Comparison of ENCODE assay signal across 22 mouse cellular contexts in the genomic region with DNA sequence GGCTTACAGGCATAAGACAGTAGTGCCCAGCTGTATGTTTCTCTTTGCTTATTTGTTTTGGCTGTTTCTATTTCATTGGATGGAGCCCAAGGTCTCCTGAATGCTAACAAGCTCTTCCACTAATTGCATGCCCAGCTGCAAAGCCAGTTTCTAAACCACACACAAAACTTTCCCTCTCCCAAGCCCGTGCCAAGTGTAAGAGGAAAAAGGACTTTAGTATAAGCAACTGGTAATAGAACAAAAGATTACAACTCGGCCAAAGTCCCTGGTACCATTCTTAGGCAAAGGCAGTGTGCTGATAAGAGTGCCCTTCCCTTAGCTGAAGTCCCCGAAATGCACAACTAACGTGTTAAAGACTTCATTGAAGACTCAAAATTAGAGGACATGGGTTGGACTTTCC. TPM values are rescaled to one million over a fixed set of nuclear protein-coding genes. Genes with fewer than 3 reads are reported as not detected.
A peak's percentile ranks its signal among the peaks of the same experiment; 100 is the strongest.
DNase-seq lines count a peak whose midpoint lies in the region; ATAC-seq and TF ChIP-seq lines count a peak whose summit lies in the region.
"Had no signal": no experiment of that assay in that cellular context is flagged by ENCODE, and none has a peak within 500 bp of the region (broad histone marks: within the 10 kb centered on the region; RNA-seq: fewer than 3 reads in every experiment).

No protein-coding gene starts in this region.

- peaks cover 20% of the 10 kb centered on the region for H3K4me1 ChIP-seq in heart, postnatal 0 days (ENCODE audit: control insufficient read depth, insufficient read depth)
- peaks cover 44% of the 10 kb centered on the region for H3K4me1 ChIP-seq in intestine, embryonic 16.5 days (ENCODE audit: control insufficient read depth, insufficient read depth, low read length)
- H3K4me1 ChIP-seq: midbrain, embryonic 15.5 days had no signal

- no peak overlapping the region for H3K4me3 ChIP-seq in heart, postnatal 0 days (ENCODE audit: low read depth, low read length)
- no peak overlapping the region for H3K4me3 ChIP-seq in intestine, embryonic 16.5 days (ENCODE audit: low read length)
- H3K4me3 ChIP-seq: embryonic facial prominence, embryonic 13.5 days; forebrain, embryonic 10.5 days; heart, adult 2 months; limb, embryonic 12.5 days; megakaryocyte, embryonic 14.5 days; midbrain, embryonic 15.5 days had no signal

- 28% methylated on average over 4 of the region's 4 CpGs for WGBS in heart, postnatal 0 days
- 68% methylated on average over 4 of the region's 4 CpGs for WGBS in intestine, embryonic 16.5 days

- no peaks in the 10 kb centered on the region for H3K9me3 ChIP-seq in heart, postnatal 0 days (replicated peaks; ENCODE audit: control insufficient read depth, low read length)
- H3K9me3 ChIP-seq in intestine, embryonic 16.5 days (ENCODE audit: control insufficient read depth, low read length): no peaks in the 10 kb centered on the region
- H3K9me3 ChIP-seq: embryonic facial prominence, embryonic 13.5 days; forebrain, embryonic 10.5 days; G1E; limb, embryonic 12.5 days; megakaryocyte, embryonic 14.5 days; midbrain, embryonic 15.5 days had no signal

- H3K9ac ChIP-seq in heart, postnatal 0 days (replicated peaks; ENCODE audit: low read depth, low read length): no peak overlapping the region
- 0 out of 2 replicates have a peak overlapping the region, but pooled peaks have one; percentile 39 for H3K9ac ChIP-seq in intestine, embryonic 16.5 days (ENCODE audit: low read depth, low read length)
- H3K9ac ChIP-seq: embryonic facial prominence, embryonic 13.5 days; limb, embryonic 12.5 days; midbrain, embryonic 15.5 days had no signal

- no peak for ATAC-seq in heart, postnatal 0 days (ENCODE audit: insufficient read depth, low read depth)
- ATAC-seq in intestine, embryonic 16.5 days: peak; percentile 77
- ATAC-seq: CD4-positive, CD25-positive, alpha-beta regulatory T cell, adult 4 months; midbrain, embryonic 15.5 days had no signal

- no peak for TF ChIP-seq CTCF in heart, postnatal 0 days (IDR thresholded peaks at IDR 0.05; ENCODE audit: low read depth)

- peak; percentile 40 for DNase-seq in adrenal gland, adult 2 months
- DNase-seq in adrenal gland, postnatal 10 days: no peak
- DNase-seq in heart, postnatal 0 days (ENCODE audit: low spot score): no peak
- no peak for DNase-seq in heart, postnatal 4 days
- DNase-seq in Muller cell, postnatal 12 days (ENCODE audit: inconsistent ontology term): peak; percentile 79
- no peak for DNase-seq in right cerebral cortex, postnatal 36 days (ENCODE audit: low spot score in 2 of 2)
- DNase-seq in cerebellum, adult 18-20 months: no peak
- DNase-seq: adrenal gland, adult 8-10 months; cerebellum, adult 8-10 months; heart, adult 2 months; kidney, postnatal 10 days; lung, postnatal 14 days; right cerebral cortex, adult 18-20 months; thymus, postnatal 4 days had no signal

- no peak overlapping the region for H3K4me2 ChIP-seq in heart, postnatal 0 days (ENCODE audit: low read depth, low read length)
- H3K4me2 ChIP-seq in intestine, embryonic 16.5 days (ENCODE audit: low read depth, low read length): peak overlapping the region; percentile 14; the same call in 1 of the 2 replicates
- H3K4me2 ChIP-seq: embryonic facial prominence, embryonic 13.5 days; limb, embryonic 12.5 days; midbrain, embryonic 15.5 days had no signal

- H3K27ac ChIP-seq in heart, postnatal 0 days (ENCODE audit: low read depth): peak overlapping the region; percentile 16; the same call in 1 of the 2 replicates
- peak overlapping the region; percentile 86 for H3K27ac ChIP-seq in intestine, embryonic 16.5 days (ENCODE audit: low read length)
- H3K27ac ChIP-seq: embryonic facial prominence, embryonic 13.5 days; forebrain, embryonic 10.5 days; heart, adult 2 months; limb, embryonic 12.5 days; midbrain, embryonic 15.5 days had no signal

- H3K27me3 ChIP-seq in heart, postnatal 0 days (ENCODE audit: control insufficient read depth, insufficient read depth, low read length): no peaks in the 10 kb centered on the region
- H3K27me3 ChIP-seq in intestine, embryonic 16.5 days (replicated peaks; ENCODE audit: control insufficient read depth, insufficient read depth, low read length): no peaks in the 10 kb centered on the region
- H3K27me3 ChIP-seq: embryonic facial prominence, embryonic 13.5 days; limb, embryonic 12.5 days; megakaryocyte, embryonic 14.5 days; midbrain, embryonic 15.5 days had no signal

- peaks cover 13% of the 10 kb centered on the region; the same call in 1 of the 2 replicates for H3K36me3 ChIP-seq in heart, postnatal 0 days (replicated peaks; ENCODE audit: control insufficient read depth, insufficient read depth, low read length)
- H3K36me3 ChIP-seq in intestine, embryonic 16.5 days (ENCODE audit: control insufficient read depth, insufficient read depth, low read length): peaks cover under 1% of the 10 kb centered on the region; the same call in 1 of the 2 replicates
- H3K36me3 ChIP-seq: midbrain, embryonic 15.5 days had no signal

- no peak for TF ChIP-seq EP300 in heart, postnatal 0 days (IDR thresholded peaks at IDR 0.05; ENCODE audit: low read depth)

RNA-seq across cellular contexts. Expression of gene Ube4b, which starts 34.2 kb away (rescaled TPM):
- total RNA-seq in adrenal gland, adult 2 months (2021): 10 to 100 TPM; 70.9 to 85.0 TPM
- polyA plus RNA-seq in adrenal gland, adult 2 months (2012; rRNA removed): 84.7 and 105 TPM in 2 replicates
- total RNA-seq in adrenal gland, postnatal 10 days (2021): 10 to 100 TPM; 73.0 to 80.0 TPM
- 56.4 and 70.5 TPM in 2 replicates for total RNA-seq in heart, postnatal 0 days (2014; rRNA removed; ENCODE audit: low replicate concordance)
- 17.6 and 20.2 TPM in 2 replicates for polyA plus RNA-seq in heart, postnatal 0 days (2015; fragmentation: Nextera tagmentation; extraction: Ambion mirVana)
- total RNA-seq in heart, postnatal 4 days (2021): 10 to 100 TPM; 59.9 to 61.8 TPM
- 31.1 and 34.4 TPM in 2 replicates for polyA plus RNA-seq in intestine, embryonic 16.5 days (2015; fragmentation: Nextera tagmentation; extraction: Ambion mirVana)

Comparison
In these comparisons a context has a peak if more than half of its experiments do, and no peak if none do; other contexts are left out.
1. DNase-seq: peak in adrenal gland, adult 2 months (single experiment) and Muller cell, postnatal 12 days (single experiment); none in adrenal gland, postnatal 10 days (single experiment), heart, postnatal 0 days (single experiment), heart, postnatal 4 days (single experiment), right cerebral cortex, postnatal 36 days (0 of 2) and cerebellum, adult 18-20 months (0 of 2).